Mouse (Mus musculus): ENCODE results near the gene Rcbtb1.
"Not testable (repeated sequence)": the region's sequence is repeated elsewhere in the genome, so short reads cannot be mapped to it uniquely, and the experiment has no call there.

The Rcbtb1 gene

DNA sequence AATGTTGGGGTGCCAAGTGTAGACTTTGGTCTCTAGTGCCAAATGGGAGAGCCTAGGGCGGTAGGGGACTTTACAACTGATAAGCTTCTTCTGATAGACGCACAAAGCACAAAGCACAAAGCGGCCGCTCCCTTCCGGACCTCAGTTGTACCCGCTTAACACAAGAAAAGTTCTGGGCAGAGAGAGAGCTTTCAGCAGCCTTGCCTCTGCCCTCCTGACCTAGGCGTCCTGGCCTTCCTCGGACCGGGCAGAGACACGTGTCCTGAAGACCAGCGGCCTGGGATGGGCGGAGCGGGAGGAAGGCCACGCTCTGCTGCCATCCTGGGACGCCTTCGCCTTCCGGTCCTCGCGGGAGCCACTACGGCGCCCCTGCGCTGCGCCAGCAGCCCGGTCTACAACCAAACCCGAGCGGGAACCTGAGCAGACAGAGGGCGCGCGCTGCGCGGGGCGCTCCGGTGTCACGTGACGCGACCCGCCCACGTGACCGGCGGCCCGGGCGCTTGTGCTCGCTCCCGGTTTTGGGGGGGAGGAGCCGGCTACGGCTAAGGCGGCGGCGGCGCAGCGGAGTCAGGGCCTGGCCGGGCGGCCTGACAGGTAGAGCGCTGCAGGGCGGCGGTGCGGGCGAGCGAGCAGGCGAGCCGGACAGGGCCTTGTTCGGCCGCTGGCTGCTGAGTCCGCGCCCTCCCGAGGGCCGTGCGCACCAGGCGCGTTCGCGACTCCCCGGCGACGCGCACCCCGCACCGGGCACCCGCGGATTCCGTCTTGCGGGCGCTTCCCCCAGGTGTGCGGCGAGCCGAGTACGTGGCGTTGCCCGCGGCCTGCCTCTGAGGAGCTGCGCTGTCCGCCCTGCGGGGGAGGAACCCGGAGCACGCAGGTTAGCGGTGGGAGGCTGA lies at the start of gene Rcbtb1:
Rcbtb1 (plus strand) TSS at position 499 of the 893 bp plus-strand sequence.
- peak; percentile 84 to 85 for DNase-seq (ENCODE audit: low spot score in 2 of 2)

DNA sequence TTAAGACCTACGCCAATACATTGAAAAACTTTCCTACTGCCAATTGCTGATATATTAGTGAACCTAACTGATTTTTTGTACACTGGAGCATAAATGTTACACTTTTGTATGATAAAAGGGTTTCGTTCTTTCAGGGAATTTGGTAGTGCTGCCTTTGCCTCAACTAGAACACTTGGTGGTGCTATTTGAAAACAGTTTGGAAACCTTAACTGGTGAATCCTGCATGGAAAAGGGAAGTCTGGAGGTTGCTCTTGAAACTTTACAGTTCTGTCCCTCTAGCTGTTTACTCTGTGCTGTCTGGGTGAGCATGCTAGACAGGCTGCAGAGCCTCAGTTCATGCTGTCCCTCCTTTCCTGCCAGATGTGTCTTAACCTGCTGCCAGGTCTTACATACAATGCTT lies 45.4 kb upstream of the Rcbtb1 start:
- no peak for DNase-seq (ENCODE audit: low spot score in 2 of 2)

DNA sequence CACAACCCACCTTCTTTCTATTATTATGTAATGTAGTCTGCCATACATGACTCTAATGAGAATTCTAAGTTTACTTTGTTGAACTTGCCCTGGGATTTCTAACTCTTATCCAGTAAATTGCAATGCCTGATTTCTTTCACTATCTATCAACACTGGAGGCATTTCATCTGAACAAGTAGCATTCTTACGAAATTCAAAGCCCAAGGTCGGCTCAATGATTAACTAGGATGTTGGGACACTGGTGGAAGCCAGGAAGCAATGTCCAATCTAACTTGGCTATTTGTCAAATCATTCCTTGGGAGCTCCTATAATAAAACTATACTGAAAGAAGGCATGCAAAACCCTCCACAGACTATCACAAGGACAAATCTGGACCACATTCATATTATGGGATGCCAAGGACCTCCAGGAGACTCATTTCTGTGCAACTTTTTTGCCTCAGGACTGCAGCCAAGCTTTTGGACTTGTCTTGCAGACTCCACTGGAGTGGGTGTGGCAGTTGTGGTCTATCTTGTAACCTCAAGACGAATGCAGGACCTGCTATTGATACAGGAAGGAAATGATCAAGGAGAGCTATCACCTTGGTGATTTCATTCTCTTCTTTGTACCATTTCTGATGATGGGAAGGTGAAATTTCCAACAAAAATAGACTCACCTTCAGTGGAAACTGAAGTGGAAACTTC lies 43.9 kb upstream of the Rcbtb1 start:
- no peak for DNase-seq (ENCODE audit: low spot score in 2 of 2)

DNA sequence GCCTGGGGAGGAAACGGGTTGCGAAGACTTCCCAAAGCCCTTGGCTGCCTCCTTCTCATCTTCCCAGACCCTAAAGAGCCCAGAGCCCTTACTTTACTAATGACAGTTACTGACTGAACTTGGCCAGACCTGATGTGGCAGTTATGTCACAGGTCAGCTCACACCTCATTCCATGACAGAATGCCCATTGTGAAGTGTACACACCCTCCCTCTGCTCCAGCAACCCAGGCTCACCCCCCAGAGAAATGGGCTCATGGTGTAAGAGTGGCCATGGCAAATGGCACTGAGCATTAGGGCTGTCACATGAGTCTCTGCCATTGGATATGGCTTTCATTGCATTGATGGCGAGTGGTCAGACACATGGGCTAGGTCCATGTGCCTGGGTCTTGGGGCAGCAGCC lies 22.4 kb upstream of the Rcbtb1 start, which contains the start of gene Gm5142:
Gm5142 (minus strand) TSS at position 101 of the 400 bp plus-strand sequence.
- DNase-seq (ENCODE audit: low spot score in 2 of 2): no peak

DNA sequence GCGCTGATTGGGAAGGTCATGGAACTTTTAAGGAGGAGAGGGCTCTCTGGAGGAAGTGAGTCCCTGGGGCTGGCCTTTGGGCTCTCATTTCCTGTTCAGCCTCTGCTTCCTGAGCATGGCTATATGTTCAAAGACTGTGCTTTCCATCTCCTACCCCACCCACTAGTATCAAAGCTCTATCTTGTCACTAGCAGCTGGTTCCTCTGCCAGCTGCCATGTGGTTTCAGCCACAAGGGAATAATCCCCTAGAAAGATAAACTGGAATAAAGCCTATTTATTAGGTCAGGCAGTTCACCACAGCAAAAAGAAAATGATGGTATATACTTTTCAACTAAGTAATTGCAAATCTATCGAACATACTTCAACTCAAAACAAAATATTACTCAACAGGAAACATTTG lies 18.3 kb upstream of the Rcbtb1 start:
- DNase-seq (ENCODE audit: low spot score in 2 of 2): no peak

DNA sequence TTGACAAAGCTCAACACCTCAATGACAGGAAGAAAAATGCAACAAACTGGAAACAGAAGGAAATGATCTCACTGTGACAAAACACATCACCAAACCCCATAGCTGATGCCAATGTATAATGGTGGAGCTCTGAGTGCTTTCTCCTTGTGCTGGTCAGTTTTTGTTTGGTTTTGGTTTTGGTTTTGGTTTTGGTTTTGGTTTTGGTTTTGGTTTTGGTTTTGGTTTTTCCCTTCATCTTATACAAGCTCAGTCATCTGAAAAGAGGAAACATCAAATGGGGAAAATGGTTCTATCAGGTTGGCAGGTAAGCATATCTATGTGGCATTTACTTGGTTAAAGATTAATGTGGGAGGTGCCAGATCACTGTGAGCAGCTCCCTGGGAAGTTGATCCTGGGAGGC lies 15.5 kb upstream of the Rcbtb1 start:
- no peak for DNase-seq (ENCODE audit: low spot score in 2 of 2)

DNA sequence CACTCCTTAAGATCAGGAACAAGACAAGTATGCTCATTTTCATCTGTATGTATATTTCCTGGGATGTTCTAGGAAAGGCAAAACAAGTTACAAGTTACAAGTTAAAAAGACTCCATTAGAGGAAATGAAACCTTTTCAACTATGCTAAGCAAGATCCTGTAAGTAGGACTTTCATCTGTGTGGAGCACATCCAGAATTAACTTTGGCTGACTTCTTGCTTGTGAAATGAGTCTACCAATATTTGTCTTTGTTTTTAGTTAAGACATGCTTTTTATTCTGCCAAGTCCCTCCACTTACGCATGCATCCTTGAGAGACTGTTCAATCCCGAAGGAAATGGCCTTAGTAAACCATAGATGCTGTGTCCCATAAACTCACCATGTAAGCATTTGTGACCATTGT lies 14.9 kb upstream of the Rcbtb1 start:
- no peak for DNase-seq (ENCODE audit: low spot score in 2 of 2)

DNA sequence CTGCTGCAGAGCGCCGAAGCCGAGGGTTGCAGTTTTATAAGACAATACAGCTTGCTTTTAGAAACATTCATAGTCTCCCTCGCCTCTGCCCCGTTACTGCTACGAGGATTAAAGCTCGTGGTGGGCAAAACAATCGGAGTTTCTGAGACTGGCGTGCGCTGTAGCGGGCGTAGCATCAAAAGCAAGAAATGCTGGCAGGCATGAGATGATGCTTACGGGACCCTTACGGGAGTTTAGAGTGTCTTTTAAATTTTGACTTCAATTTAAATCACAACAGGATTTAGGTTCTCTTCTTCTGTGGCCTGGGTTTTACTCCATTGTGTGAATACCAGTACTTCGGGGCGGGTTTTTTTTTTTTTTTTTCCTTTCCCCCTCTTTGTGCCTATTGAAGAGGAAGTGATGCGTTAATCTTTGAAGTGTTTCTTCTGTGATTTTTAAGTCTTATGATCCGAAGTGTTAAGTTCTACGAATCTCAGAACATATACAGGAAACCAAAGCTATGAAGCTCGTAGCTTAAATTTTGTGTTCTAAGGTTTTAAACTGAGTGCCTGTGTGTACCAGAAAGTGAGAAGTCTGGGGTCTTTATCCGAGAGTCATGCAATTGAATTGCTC lies 701 bp downstream of the Rcbtb1 start:
- no peak for DNase-seq (ENCODE audit: low spot score in 2 of 2)

DNA sequence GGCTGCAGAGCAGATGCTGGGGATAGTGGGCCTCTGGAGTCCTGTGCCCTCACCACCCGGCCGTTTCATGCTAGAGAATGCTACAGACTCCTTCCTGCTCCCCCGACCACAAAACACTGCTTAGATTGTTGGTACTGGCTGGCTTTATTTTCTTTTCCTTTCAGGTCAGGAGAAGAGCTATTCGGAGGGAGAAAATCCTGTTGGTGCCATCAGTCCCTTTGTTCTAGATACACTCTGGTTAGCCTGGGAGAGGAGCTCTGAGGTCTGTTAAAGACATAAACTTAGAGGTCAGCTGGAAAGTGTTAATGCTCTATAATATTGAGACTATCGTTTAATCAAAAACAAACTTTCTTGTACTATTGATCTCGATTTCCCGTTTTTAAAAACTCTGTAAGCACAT lies 4.5 kb downstream of the Rcbtb1 start:
- DNase-seq (ENCODE audit: low spot score in 2 of 2): no peak

DNA sequence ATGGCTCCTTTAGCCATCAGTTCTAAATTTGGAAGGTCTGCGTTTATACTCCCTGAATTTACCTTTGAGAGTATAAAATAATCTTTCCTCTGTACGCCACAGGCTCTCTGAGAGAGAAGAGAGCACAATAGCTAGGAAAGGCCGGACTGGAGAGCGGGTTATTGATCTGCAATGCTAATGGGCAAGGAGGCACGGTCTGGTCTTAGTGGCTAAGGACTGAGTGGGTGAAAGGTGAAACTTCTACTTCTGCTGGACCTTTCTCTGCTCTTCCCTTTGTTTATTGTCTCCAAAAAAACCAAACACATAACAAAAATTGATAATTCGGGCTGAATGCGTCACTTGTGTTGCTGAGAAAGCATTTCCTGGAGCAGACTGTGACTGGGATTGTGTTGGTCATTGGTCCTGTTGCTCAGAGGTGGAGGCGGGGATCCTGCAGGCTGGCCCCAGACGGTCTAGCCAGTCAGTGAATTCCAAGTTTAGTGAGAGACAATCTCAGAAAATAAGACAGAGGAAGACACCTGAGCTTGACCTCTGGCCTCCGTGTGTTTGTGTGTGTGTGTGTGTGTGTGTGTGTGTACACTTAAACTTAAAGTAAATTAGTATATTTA lies 5.1 kb downstream of the Rcbtb1 start:
- no peak for DNase-seq (ENCODE audit: low spot score in 2 of 2)

DNA sequence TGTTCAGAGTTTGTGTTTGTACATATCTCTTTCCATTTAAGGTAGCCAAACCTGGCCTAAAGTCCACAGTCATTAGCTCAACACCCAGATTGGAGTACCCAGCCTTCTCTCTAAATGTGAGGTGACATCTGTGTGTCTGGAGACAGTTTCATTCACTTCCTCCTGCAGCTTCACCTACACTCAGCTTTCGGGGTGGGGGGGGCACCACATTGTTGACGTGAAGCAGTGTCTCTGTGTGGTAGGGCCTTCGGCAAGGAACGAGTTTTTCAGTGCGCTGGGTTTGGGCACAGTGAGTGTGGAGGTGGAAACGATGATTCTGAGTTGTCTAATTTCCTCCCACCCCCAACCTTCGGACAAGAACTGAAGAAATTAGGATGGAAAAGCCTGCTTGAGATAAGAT lies 8.0 kb downstream of the Rcbtb1 start:
- DNase-seq (ENCODE audit: low spot score in 2 of 2): no peak

DNA sequence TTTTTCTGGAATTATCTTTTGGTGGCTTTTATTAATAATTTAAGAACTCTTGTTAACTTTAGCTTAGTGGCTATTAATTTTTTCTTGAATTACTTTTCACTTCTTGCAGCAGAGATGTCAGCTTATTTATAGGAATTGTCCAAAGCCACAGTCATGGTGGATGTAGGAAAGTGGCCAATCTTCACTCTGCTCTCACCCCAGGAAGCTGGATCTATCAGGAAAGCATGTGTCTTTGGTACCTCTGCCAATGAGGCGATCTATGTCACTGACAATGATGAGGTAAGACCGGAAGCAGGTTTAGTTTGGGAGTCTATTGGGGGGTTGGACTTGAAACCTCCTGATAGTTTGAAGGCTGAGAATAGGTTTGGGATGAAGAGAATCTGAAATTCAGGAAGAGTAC lies 8.8 kb downstream of the Rcbtb1 start:
- no peak for DNase-seq (ENCODE audit: low spot score in 2 of 2)

DNA sequence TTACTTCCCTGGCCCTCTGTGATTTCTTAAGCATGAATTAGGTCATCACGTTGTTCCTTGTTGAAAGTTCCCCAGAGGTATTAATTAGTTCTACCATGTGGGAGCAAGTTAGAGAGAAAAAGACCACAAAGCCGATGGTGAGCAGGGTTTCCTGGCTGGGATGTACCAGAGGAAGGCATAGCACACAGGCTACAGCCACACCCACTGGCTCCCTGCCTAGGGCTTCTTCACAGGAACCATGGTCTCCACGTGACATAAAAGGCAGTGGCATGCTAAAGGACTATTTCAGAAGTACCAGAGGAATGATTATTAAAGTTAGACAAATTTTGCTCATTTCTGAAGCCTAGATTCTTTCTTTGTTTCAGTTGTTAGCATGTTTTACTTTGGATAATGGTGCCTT lies 18.2 kb downstream of the Rcbtb1 start:
- DNase-seq (ENCODE audit: low spot score in 2 of 2): no peak

DNA sequence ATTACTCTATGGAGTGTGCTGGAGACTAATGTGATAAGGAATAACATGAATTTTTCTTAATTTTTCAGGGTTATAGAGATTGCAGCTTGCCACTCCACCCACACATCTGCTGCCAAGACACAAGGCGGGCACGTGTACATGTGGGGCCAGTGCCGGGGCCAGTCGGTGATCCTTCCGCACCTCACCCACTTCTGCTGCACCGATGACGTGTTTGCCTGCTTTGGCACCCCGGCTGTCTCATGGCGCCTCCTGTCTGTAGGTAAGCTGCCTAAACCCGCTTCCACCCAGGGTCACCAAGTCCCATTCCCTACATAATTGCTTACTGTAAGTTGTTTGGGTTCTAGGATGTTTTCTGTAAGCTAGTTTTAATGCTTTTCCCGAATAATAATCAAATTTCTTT lies 25.2 kb downstream of the Rcbtb1 start:
- DNase-seq (ENCODE audit: low spot score in 2 of 2): no peak

DNA sequence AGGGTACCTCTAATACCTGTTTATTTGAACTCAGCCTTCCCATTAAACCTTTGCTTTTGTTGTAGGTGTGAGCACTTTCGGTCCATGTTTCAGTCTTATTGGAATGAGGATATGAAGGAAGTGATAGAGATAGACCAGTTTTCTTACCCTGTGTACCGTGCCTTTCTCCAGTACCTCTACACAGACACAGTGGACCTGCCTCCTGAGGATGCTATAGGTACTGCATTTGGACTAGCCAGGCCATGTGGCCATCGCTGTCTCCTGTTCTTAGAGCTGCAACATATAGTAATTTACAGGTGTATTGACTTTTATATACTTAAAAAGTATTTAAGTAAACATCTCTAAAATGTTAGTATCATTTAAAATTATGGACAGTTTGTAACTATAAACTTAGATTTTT lies 28.8 kb downstream of the Rcbtb1 start:
- DNase-seq (ENCODE audit: low spot score in 2 of 2): no peak

DNA sequence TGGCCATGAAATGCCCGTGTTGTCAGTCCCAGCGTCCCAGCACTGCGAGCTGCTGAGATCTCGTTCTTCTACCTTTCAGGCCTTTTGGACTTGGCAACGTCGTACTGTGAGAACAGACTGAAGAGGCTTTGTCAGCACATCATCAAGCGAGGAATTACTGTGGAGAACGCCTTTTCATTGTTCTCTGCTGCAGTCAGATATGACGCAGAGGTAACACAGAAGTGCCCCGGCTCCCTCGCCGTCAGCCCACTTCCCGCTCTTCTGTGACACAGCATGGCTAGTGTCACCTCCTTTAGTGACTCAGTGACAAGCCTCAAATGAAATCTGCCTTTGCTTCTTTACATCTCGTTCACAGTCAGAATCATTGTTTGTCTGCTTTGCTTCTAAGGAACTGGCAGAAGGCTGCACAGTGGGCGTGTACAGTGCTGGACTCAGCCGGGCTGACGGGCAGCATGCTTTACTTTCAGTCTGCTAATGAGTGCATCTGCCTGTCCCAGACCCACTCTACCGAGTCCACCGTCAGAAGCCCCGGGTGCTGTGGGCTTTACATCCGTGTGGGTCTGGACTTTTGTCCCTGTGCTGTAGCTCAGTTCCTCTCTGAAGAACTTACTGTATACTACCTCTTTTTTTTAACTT lies 29.4 kb downstream of the Rcbtb1 start:
- DNase-seq (ENCODE audit: low spot score in 2 of 2): no peak

DNA sequence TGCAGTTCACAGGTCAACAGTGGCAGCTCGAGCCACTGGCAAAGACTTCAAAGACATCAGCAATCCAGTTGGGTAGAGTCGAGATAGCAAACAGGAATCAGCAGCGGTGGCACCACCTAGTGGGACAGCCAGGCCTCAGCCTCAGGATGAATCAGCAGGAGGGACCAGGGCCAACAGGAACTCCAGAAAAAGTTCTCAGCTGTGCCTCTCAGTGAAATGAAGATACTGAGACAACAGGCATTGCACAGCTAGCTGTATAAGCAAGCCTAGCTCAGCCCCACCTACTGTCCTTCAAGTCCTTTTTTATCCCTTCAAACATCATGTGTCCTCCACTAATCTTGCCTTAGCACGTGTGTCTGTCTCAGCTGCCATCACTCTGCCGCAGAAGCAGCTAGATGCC lies 31.0 kb downstream of the Rcbtb1 start:
- DNase-seq (ENCODE audit: low spot score in 2 of 2): no peak

DNA sequence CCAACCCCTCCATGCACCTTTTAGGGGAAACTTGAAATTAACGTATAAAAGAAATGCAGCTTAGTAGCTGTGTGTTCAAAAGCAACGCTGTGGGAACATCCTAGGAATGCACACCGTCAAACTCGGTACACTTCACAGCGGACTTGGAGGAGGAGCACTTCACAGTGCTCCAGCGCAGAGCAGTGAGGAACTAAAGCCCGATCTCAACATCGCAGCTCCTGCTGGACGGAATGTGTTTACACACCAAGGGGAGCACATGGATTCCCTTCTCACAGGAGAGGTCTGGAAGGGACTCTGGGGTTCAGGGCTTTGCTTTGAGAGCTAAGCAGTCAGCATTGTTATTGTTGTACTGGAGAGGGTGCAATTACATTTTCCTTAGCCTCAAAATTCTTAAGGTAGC lies 32.6 kb downstream of the Rcbtb1 start:
- no peak for DNase-seq (ENCODE audit: low spot score in 2 of 2)

DNA sequence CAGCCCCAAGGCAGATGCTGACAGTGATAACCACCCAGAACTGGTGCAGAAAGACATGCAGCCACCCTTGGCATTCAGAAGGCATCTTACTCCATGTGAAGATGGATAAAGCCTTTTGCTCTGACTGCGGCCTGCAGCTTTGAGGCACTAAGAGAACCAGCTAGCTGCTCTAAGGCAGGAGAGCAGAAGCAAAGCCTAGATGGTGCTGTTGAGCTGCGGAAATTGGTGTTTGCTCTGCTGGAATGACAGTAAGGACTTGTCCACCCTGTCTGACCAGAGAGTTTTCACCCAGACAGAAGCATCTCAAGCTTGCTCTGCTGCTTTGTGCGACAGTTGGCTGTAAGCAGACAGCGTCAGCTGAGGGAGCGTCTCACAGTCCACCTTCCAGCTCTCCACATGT lies 49.3 kb downstream of the Rcbtb1 start:
- not testable (repeated sequence) for DNase-seq (ENCODE audit: low spot score in 2 of 2)

DNA sequence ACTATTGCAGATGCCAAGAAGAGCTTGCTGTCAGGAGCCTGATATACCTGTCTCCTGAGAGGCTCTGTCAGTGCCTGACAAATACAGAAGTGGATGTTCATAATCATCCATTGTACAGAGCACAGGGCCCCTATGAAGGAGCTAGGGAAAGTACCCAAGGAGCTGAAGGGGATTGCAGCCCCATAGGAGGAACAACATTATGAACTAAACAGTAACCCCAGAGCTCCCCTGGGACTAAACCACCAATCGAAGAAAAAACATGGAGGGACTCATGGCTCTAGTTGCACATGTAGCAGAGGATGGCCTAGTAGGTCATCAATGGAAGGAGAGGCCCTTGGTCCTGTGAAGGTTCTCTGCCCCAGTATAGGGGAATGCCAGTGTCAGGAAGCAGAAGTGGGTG lies 54.9 kb downstream of the Rcbtb1 start:
- DNase-seq (ENCODE audit: low spot score in 2 of 2): not testable (repeated sequence)

DNA sequence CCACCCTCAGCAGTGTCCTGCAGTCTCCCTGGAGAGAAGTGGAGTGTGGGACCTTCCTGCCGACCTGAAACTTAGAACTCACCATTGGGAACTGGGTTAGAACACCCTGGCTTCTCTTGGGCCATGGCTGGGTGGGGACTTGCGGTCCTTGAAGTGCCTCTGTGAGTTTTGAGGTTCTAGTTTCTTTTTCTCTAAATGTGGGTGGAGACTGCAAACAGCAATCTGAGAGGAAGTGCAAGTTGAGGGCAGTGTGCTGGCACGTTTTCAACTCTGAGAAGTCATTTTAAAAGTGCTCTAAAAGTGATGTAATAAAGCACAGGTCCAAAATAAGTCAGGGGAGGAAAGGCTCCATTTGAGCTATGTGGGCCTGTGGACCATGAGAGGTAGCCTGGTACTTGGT lies 59.0 kb downstream of the Rcbtb1 start, which contains the start of gene Gm6904:
Gm6904 (minus strand) TSS at position 161 of the 400 bp plus-strand sequence.
- DNase-seq (ENCODE audit: low spot score in 2 of 2): peak in 1 of 2 experiments; percentile 8

DNA sequence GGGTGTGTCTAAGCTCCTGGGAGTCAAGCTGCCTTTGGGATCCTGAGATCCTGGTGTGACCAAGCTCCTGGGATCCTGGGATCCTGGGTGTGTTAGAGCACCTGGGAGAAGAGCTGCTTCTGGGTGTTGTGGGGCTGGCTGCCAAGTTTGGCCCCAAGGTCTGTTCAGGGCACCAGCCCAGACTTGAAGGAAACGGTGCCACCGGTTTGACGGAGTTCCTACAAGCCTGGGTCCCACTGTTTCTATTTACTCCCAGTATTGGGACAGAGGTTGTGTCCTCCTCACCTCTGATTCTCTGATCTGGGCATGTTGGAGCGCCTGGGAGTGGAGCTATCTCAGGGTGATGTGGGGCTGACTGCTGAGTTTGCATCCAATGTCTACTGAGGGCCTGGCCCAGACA lies 74.0 kb downstream of the Rcbtb1 start:
- DNase-seq (ENCODE audit: low spot score in 2 of 2): not testable (repeated sequence)
